Mouse (Mus musculus): ENCODE data around the gene Palm2.

Palm2 gene

GRCm38 (mm10) chr4:57703574-57704470 is 269.8 kb downstream of the Palm2 start:
- no peak for DNase-seq (ENCODE audit: extremely low spot score)

- no peak for DNase-seq (ENCODE audit: extremely low spot score)
Observed at GRCm38 (mm10) chr4:57704575-57704974, 270.5 kb downstream of the Palm2 start.

- no peak for DNase-seq (ENCODE audit: extremely low spot score)
Observed at GRCm38 (mm10) chr4:57715849-57716248, 281.8 kb downstream of the Palm2 start.

GRCm38 (mm10) chr4:57716735-57717134 is 282.7 kb downstream of the Palm2 start:
- DNase-seq (ENCODE audit: extremely low spot score), result peak; percentile 29

- DNase-seq (ENCODE audit: extremely low spot score), result no peak
Observed at GRCm38 (mm10) chr4:57717354-57717753, 283.3 kb downstream of the Palm2 start, which contains the start of gene Akap2. Akap2 (plus strand) TSS chr4:57717657.

GRCm38 (mm10) chr4:57719370-57719769 is 285.3 kb downstream of the Palm2 start:
- no peak for DNase-seq (ENCODE audit: extremely low spot score)

GRCm38 (mm10) chr4:57720869-57721361 is 286.9 kb downstream of the Palm2 start:
- DNase-seq (ENCODE audit: extremely low spot score), result peak; percentile 15

- no peak for DNase-seq (ENCODE audit: extremely low spot score)
Observed at GRCm38 (mm10) chr4:57722296-57722695, 288.2 kb downstream of the Palm2 start.

- DNase-seq (ENCODE audit: extremely low spot score), result no peak
Observed at GRCm38 (mm10) chr4:57723659-57724058, 289.6 kb downstream of the Palm2 start.

GRCm38 (mm10) chr4:57725569-57725968 is 291.5 kb downstream of the Palm2 start:
- DNase-seq (ENCODE audit: extremely low spot score), result no peak

GRCm38 (mm10) chr4:57728611-57729183 is 294.6 kb downstream of the Palm2 start:
- no peak for DNase-seq (ENCODE audit: extremely low spot score)

GRCm38 (mm10) chr4:57730047-57730446 is 296.0 kb downstream of the Palm2 start:
- no peak for DNase-seq (ENCODE audit: extremely low spot score)

- no peak for DNase-seq (ENCODE audit: extremely low spot score)
Observed at GRCm38 (mm10) chr4:57730801-57731598, 297.0 kb downstream of the Palm2 start.

GRCm38 (mm10) chr4:57732351-57732750 is 298.3 kb downstream of the Palm2 start:
- DNase-seq (ENCODE audit: extremely low spot score), result no peak

GRCm38 (mm10) chr4:57733445-57733844 is 299.4 kb downstream of the Palm2 start:
- no peak for DNase-seq (ENCODE audit: extremely low spot score)

- DNase-seq (ENCODE audit: extremely low spot score), result no peak
Observed at GRCm38 (mm10) chr4:57735426-57735825, 301.4 kb downstream of the Palm2 start.

GRCm38 (mm10) chr4:57738856-57739552 is 305.0 kb downstream of the Palm2 start:
- no peak for DNase-seq (ENCODE audit: extremely low spot score)

GRCm38 (mm10) chr4:57743325-57743929 is 309.4 kb downstream of the Palm2 start:
- DNase-seq (ENCODE audit: extremely low spot score), result no peak

- no peak for DNase-seq (ENCODE audit: extremely low spot score)
Observed at GRCm38 (mm10) chr4:57750651-57751050, 316.6 kb downstream of the Palm2 start.

- no peak for DNase-seq (ENCODE audit: extremely low spot score)
Observed at GRCm38 (mm10) chr4:57751054-57751453, 317.0 kb downstream of the Palm2 start.

- no peak for DNase-seq (ENCODE audit: extremely low spot score)
Observed at GRCm38 (mm10) chr4:57751566-57751965, 317.5 kb downstream of the Palm2 start.
